Mouse (Mus musculus): ENCODE measurements around the gene Pla2g4e.

The Pla2g4e gene

GRCm38 (mm10) chr2:120124946-120125345 lies 120.2 kb downstream of the Pla2g4e start:
- no peak for DNase-seq (ENCODE audit: low read depth, low spot score)

- no peak for DNase-seq (ENCODE audit: low read depth, low spot score)
Measured at GRCm38 (mm10) chr2:120124096-120124495, 121.0 kb downstream of the Pla2g4e start.

GRCm38 (mm10) chr2:120122983-120123382 lies 122.2 kb downstream of the Pla2g4e start:
- no peak for DNase-seq (ENCODE audit: low read depth, low spot score)

- DNase-seq (ENCODE audit: low read depth, low spot score): no peak
Measured at GRCm38 (mm10) chr2:120117346-120117745, 127.8 kb downstream of the Pla2g4e start.
